Mouse (Mus musculus): ENCODE data around the gene Hexdc. TPM values are rescaled to one million over a fixed set of nuclear protein-coding genes. Genes with fewer than 3 reads are reported as not detected.
A peak's percentile ranks its signal among the peaks of the same experiment; 100 is the strongest.

The Hexdc gene
- 9.6 and 10.0 TPM in 2 replicates for total RNA-seq (2017)

GRCm38 (mm10) chr11:121204161-121205006 is at the start of gene Hexdc, which contains the start of gene Ogfod3:
TSS of gene Hexdc (plus strand) at chr11:121204433.
TSS of gene Ogfod3 (minus strand) at chr11:121204711.
- ATAC-seq (replicated peaks; ENCODE audit: low read depth, poor library complexity, severe bottlenecking) = peak; percentile 96

- ATAC-seq (replicated peaks; ENCODE audit: low read depth, poor library complexity, severe bottlenecking) = no peak
Observed at GRCm38 (mm10) chr11:121156411-121156891, 47.8 kb upstream of the Hexdc start.

GRCm38 (mm10) chr11:121159971-121160370 is 44.3 kb upstream of the Hexdc start, which contains the start of gene Uts2r:
TSS of gene Uts2r (plus strand) at chr11:121160271.
- no peak for ATAC-seq (replicated peaks; ENCODE audit: low read depth, poor library complexity, severe bottlenecking)

- ATAC-seq (replicated peaks; ENCODE audit: low read depth, poor library complexity, severe bottlenecking) = no peak
Observed at GRCm38 (mm10) chr11:121160636-121161346, 43.4 kb upstream of the Hexdc start.

- no peak for ATAC-seq (replicated peaks; ENCODE audit: low read depth, poor library complexity, severe bottlenecking)
Observed at GRCm38 (mm10) chr11:121163751-121164150, 40.5 kb upstream of the Hexdc start.

- ATAC-seq (replicated peaks; ENCODE audit: low read depth, poor library complexity, severe bottlenecking) = no peak
Observed at GRCm38 (mm10) chr11:121173203-121173602, 31.0 kb upstream of the Hexdc start.

GRCm38 (mm10) chr11:121174234-121174633 is 30.0 kb upstream of the Hexdc start:
- no peak for ATAC-seq (replicated peaks; ENCODE audit: low read depth, poor library complexity, severe bottlenecking)

GRCm38 (mm10) chr11:121176285-121177270 is 27.7 kb upstream of the Hexdc start:
- ATAC-seq (replicated peaks; ENCODE audit: low read depth, poor library complexity, severe bottlenecking) = peak; percentile 82

GRCm38 (mm10) chr11:121189681-121190080 is 14.6 kb upstream of the Hexdc start:
- no peak for ATAC-seq (replicated peaks; ENCODE audit: low read depth, poor library complexity, severe bottlenecking)

- no peak for ATAC-seq (replicated peaks; ENCODE audit: low read depth, poor library complexity, severe bottlenecking)
Observed at GRCm38 (mm10) chr11:121192742-121193141, 11.5 kb upstream of the Hexdc start.

GRCm38 (mm10) chr11:121193415-121193814 is 10.8 kb upstream of the Hexdc start:
- no peak for ATAC-seq (replicated peaks; ENCODE audit: low read depth, poor library complexity, severe bottlenecking)

GRCm38 (mm10) chr11:121198622-121199021 is 5.6 kb upstream of the Hexdc start:
- no peak for ATAC-seq (replicated peaks; ENCODE audit: low read depth, poor library complexity, severe bottlenecking)

- ATAC-seq (replicated peaks; ENCODE audit: low read depth, poor library complexity, severe bottlenecking) = no peak
Observed at GRCm38 (mm10) chr11:121199851-121200250, 4.4 kb upstream of the Hexdc start.

GRCm38 (mm10) chr11:121200781-121201180 is 3.5 kb upstream of the Hexdc start:
- no peak for ATAC-seq (replicated peaks; ENCODE audit: low read depth, poor library complexity, severe bottlenecking)

GRCm38 (mm10) chr11:121201436-121202198 is 2.6 kb upstream of the Hexdc start:
- no peak for ATAC-seq (replicated peaks; ENCODE audit: low read depth, poor library complexity, severe bottlenecking)

GRCm38 (mm10) chr11:121203859-121204160 is 423 bp upstream of the Hexdc start:
- no peak for ATAC-seq (replicated peaks; ENCODE audit: low read depth, poor library complexity, severe bottlenecking)

- no peak for ATAC-seq (replicated peaks; ENCODE audit: low read depth, poor library complexity, severe bottlenecking)
Observed at GRCm38 (mm10) chr11:121216831-121217230, 12.6 kb downstream of the Hexdc start.

GRCm38 (mm10) chr11:121219776-121220175 is 15.5 kb downstream of the Hexdc start:
- no peak for ATAC-seq (replicated peaks; ENCODE audit: low read depth, poor library complexity, severe bottlenecking)

GRCm38 (mm10) chr11:121220771-121221170 is 16.5 kb downstream of the Hexdc start:
- no peak for ATAC-seq (replicated peaks; ENCODE audit: low read depth, poor library complexity, severe bottlenecking)

All from common myeloid progenitor, adult 5-6 weeks (primary cell).